20 mouse cellular contexts compared by ENCODE assay signal in the genomic region with DNA sequence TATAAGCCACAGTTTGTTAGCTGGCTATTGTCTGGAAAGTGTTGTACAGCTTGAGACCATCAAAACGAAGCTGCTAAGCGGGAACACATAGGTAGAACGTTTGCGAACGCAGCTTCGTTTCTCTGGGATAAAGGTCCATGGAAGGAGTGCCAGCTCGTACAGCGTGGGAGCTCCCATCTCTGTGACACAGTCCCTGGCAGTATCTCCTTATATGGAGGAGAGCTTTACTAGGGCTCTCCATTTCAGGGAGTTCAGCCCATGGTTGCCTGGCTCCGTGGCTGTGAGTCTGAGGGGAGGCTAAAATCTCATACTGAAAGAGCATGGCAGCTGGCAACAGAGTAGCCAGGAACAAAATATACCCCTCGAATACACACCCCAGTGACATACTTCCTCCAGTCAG.
DNase-seq lines count a peak whose midpoint lies in the region; ATAC-seq and TF ChIP-seq lines count a peak whose summit lies in the region.
"Had no signal": no experiment of that assay in that cellular context is flagged by ENCODE, and none has a peak within 500 bp of the region (broad histone marks: within the 10 kb centered on the region; RNA-seq: fewer than 3 reads in every experiment).

No protein-coding gene starts in this region.

- WGBS in forebrain, embryonic 12.5 days: 85% methylated on average over 10 of the region's 10 CpGs
- WGBS in forebrain, embryonic 14.5 days: 85% methylated on average over 10 of the region's 10 CpGs
- WGBS in midbrain, embryonic 10.5 days: 89% methylated on average over 10 of the region's 10 CpGs
- WGBS in midbrain, embryonic 14.5 days: 86% methylated on average over 10 of the region's 10 CpGs
- WGBS in hindbrain, embryonic 15.5 days: 74% methylated on average over 10 of the region's 10 CpGs

- no peak for TF ChIP-seq CTCF in cortical plate, adult 2 months (IDR thresholded peaks at IDR 0.05; ENCODE audit: extremely low read depth, insufficient read depth, low read length)

- TF ChIP-seq POLR2A in cortical plate, adult 2 months (IDR thresholded peaks at IDR 0.05; ENCODE audit: extremely low read depth, insufficient read depth, low read length): 0 out of 2 replicates have a peak, but pooled peaks have one; percentile 34

- no peak for ATAC-seq in forebrain, embryonic 12.5 days (ENCODE audit: low FRiP score)
- ATAC-seq in forebrain, embryonic 14.5 days: no peak
- ATAC-seq in midbrain, embryonic 14.5 days (ENCODE audit: low FRiP score, low TSS enrichment): no peak
- no peak for ATAC-seq in hindbrain, embryonic 15.5 days (ENCODE audit: low FRiP score, low read depth)
- ATAC-seq in inflammation-experienced regulatory T-cells, adult 6 months: no peak
- ATAC-seq: activated CD4-positive, CD25-positive, alpha-beta regulatory T cell, adult 4 months; liver, postnatal 0 days had no signal

- no peaks in the 10 kb centered on the region; the same call in 1 of the 2 replicates for H3K36me3 ChIP-seq in forebrain, embryonic 12.5 days (replicated peaks)
- H3K36me3 ChIP-seq in forebrain, embryonic 14.5 days (ENCODE audit: control insufficient read depth, insufficient read depth, low read length): no peaks in the 10 kb centered on the region
- H3K36me3 ChIP-seq in midbrain, embryonic 10.5 days: no peaks in the 10 kb centered on the region
- H3K36me3 ChIP-seq in midbrain, embryonic 14.5 days (ENCODE audit: control insufficient read depth, insufficient read depth, low read length): no peaks in the 10 kb centered on the region
- H3K36me3 ChIP-seq in hindbrain, embryonic 15.5 days: no peaks in the 10 kb centered on the region
- H3K36me3 ChIP-seq: embryonic facial prominence, embryonic 15.5 days; G1E; heart, embryonic 12.5 days had no signal

- H3K4me3 ChIP-seq in forebrain, embryonic 12.5 days (replicated peaks): no peak overlapping the region
- no peak overlapping the region for H3K4me3 ChIP-seq in forebrain, embryonic 14.5 days (ENCODE audit: low read depth, low read length)
- no peak overlapping the region for H3K4me3 ChIP-seq in midbrain, embryonic 10.5 days
- H3K4me3 ChIP-seq in midbrain, embryonic 14.5 days (replicated peaks; ENCODE audit: low read depth, low read length): no peak overlapping the region
- H3K4me3 ChIP-seq in cortical plate, adult 2 months (ENCODE audit: insufficient read depth, low read length): no peak overlapping the region
- H3K4me3 ChIP-seq in hindbrain, embryonic 15.5 days: no peak overlapping the region
- H3K4me3 ChIP-seq: embryonic facial prominence, embryonic 15.5 days; gastrocnemius, adult 2 months; heart, embryonic 12.5 days; layer of hippocampus, adult 2 months had no signal

- H3K9me3 ChIP-seq in forebrain, embryonic 12.5 days: no peaks in the 10 kb centered on the region
- H3K9me3 ChIP-seq in forebrain, embryonic 14.5 days (replicated peaks; ENCODE audit: control insufficient read depth, low read length): no peaks in the 10 kb centered on the region
- no peaks in the 10 kb centered on the region for H3K9me3 ChIP-seq in midbrain, embryonic 10.5 days (replicated peaks)
- no peaks in the 10 kb centered on the region for H3K9me3 ChIP-seq in midbrain, embryonic 14.5 days (ENCODE audit: control insufficient read depth, low read length)
- no peaks in the 10 kb centered on the region for H3K9me3 ChIP-seq in hindbrain, embryonic 15.5 days
- H3K9me3 ChIP-seq: embryonic facial prominence, embryonic 15.5 days; heart, embryonic 12.5 days had no signal

- H3K9ac ChIP-seq in forebrain, embryonic 12.5 days: no peak overlapping the region
- H3K9ac ChIP-seq in forebrain, embryonic 14.5 days (ENCODE audit: low read length): no peak overlapping the region
- no peak overlapping the region for H3K9ac ChIP-seq in midbrain, embryonic 14.5 days (replicated peaks; ENCODE audit: low read length)
- H3K9ac ChIP-seq in hindbrain, embryonic 15.5 days: no peak overlapping the region
- H3K9ac ChIP-seq: embryonic facial prominence, embryonic 15.5 days; heart, embryonic 12.5 days; liver, postnatal 0 days had no signal

- no peaks in the 10 kb centered on the region for H3K27me3 ChIP-seq in forebrain, embryonic 12.5 days
- H3K27me3 ChIP-seq in forebrain, embryonic 14.5 days (replicated peaks; ENCODE audit: control insufficient read depth, insufficient read depth, low read length): no peaks in the 10 kb centered on the region
- H3K27me3 ChIP-seq in midbrain, embryonic 10.5 days (ENCODE audit: low read depth, poor library complexity, severe bottlenecking): no peaks in the 10 kb centered on the region
- no peaks in the 10 kb centered on the region for H3K27me3 ChIP-seq in midbrain, embryonic 14.5 days (ENCODE audit: control insufficient read depth, insufficient read depth, low read length)
- H3K27me3 ChIP-seq in hindbrain, embryonic 15.5 days: no peaks in the 10 kb centered on the region

- peak overlapping the region; percentile 65 for H3K27ac ChIP-seq in forebrain, embryonic 12.5 days
- no peak overlapping the region; the same call in 1 of the 2 replicates for H3K27ac ChIP-seq in forebrain, embryonic 14.5 days (ENCODE audit: low read depth, low read length)
- peak overlapping the region; percentile 43; the same call in 1 of the 2 replicates for H3K27ac ChIP-seq in midbrain, embryonic 10.5 days (replicated peaks)
- no peak overlapping the region; the same call in 1 of the 2 replicates for H3K27ac ChIP-seq in midbrain, embryonic 14.5 days (replicated peaks; ENCODE audit: low read depth, low read length)
- H3K27ac ChIP-seq in cortical plate, adult 2 months (ENCODE audit: insufficient read depth, low read length): no peak overlapping the region
- H3K27ac ChIP-seq in hindbrain, embryonic 15.5 days (replicated peaks): peak overlapping the region; percentile 74; the same call in 1 of the 2 replicates
- H3K27ac ChIP-seq: embryonic facial prominence, embryonic 15.5 days; gastrocnemius, adult 2 months; layer of hippocampus, adult 2 months had no signal

- H3K4me2 ChIP-seq in forebrain, embryonic 12.5 days: no peak overlapping the region
- H3K4me2 ChIP-seq in forebrain, embryonic 14.5 days (ENCODE audit: low read length): no peak overlapping the region
- H3K4me2 ChIP-seq in midbrain, embryonic 14.5 days (ENCODE audit: low read length): no peak overlapping the region
- no peak overlapping the region for H3K4me2 ChIP-seq in hindbrain, embryonic 15.5 days
- H3K4me2 ChIP-seq: embryonic facial prominence, embryonic 15.5 days; heart, embryonic 12.5 days had no signal

- peaks cover 60% of the 10 kb centered on the region for H3K4me1 ChIP-seq in forebrain, embryonic 12.5 days
- peaks cover 22% of the 10 kb centered on the region for H3K4me1 ChIP-seq in forebrain, embryonic 14.5 days (ENCODE audit: control insufficient read depth, insufficient read depth, low read length)
- H3K4me1 ChIP-seq in midbrain, embryonic 10.5 days: peaks cover 54% of the 10 kb centered on the region
- peaks cover 62% of the 10 kb centered on the region for H3K4me1 ChIP-seq in midbrain, embryonic 14.5 days (ENCODE audit: control insufficient read depth, insufficient read depth, low read length)
- H3K4me1 ChIP-seq in cortical plate, adult 2 months (ENCODE audit: control insufficient read depth, insufficient read depth, low read length): peaks cover 12% of the 10 kb centered on the region
- H3K4me1 ChIP-seq in hindbrain, embryonic 15.5 days (replicated peaks): peaks cover 71% of the 10 kb centered on the region

- DNase-seq in forebrain, embryonic 14.5 days (ENCODE audit: low spot score): no peak
- no peak for DNase-seq in midbrain, embryonic 10.5 days (ENCODE audit: low spot score)
- DNase-seq in midbrain, embryonic 14.5 days: no peak
- no peak for DNase-seq in right cerebral cortex, postnatal 14 days
- DNase-seq: cerebellum, adult 11-12 months; embryo, embryonic 11 days; gastrocnemius, adult 2 months; heart, postnatal 14 days; kidney, postnatal 14 days; liver, postnatal 0 days; lung, postnatal 10 days had no signal

Comparison
In these comparisons a context has a peak if more than half of its experiments do, and no peak if none do; other contexts are left out.
1. H3K27ac ChIP-seq: peak in forebrain, embryonic 12.5 days (single experiment), midbrain, embryonic 10.5 days (single experiment) and hindbrain, embryonic 15.5 days (single experiment); none in forebrain, embryonic 14.5 days (single experiment), midbrain, embryonic 14.5 days (single experiment) and cortical plate, adult 2 months (single experiment).